Mouse (Mus musculus) limb, embryonic 14.5 days (tissue): ENCODE measurements at regions not wholly inside any gene's neighbourhood (a gene's known extent, or its start where the extent isn't known, plus 50 kb on each side); places are given as distances from the start of the nearest gene placed in this dataset.

Experiments
- ATAC-seq: fragments of 200-750 bp; cut with Nextera tagmentation; 2 replicates; pipeline ENCODE4 v1.8.0; 2017; ENCODE audit warnings: low read depth, moderate number of reproducible peaks, moderate TSS enrichment; ENCODE audit not compliant: low FRiP score
- DNase-seq: peaks from one replicate; pipeline ENCODE4 v3.0.0-alpha.2; 2015; ENCODE audit warnings: low spot score
- H3K27ac ChIP-seq: fragments of 300-500 bp; sonication (generic); replicated peaks from 2 replicates; pipeline ENCODE4 v1.5.1; 2014; ENCODE audit warnings: low read depth, mild to moderate bottlenecking, low read length, moderate library complexity, mixed read lengths
- H3K27me3 ChIP-seq: fragments of 300-500 bp; sonication (generic); 2 replicates; pipeline ENCODE4 v1.6.1; 2014; ENCODE audit warnings: low read length, mixed read lengths; ENCODE audit not compliant: control insufficient read depth, insufficient read depth
- H3K36me3 ChIP-seq: fragments of 300-500 bp; sonication (generic); 2 replicates; pipeline ENCODE4 v1.6.1; 2014; ENCODE audit warnings: mild to moderate bottlenecking, low read length, moderate library complexity, mixed read lengths; ENCODE audit not compliant: control insufficient read depth, insufficient read depth
- H3K4me1 ChIP-seq: fragments of 300-500 bp; sonication (generic); 2 replicates; pipeline ENCODE4 v1.6.1; 2014; ENCODE audit warnings: antibody characterized with exemption, low read length, mixed read lengths; ENCODE audit not compliant: control insufficient read depth, insufficient read depth
- H3K4me2 ChIP-seq: fragments of 300-500 bp; sonication (generic); replicated peaks from 2 replicates; pipeline ENCODE4 v1.6.1; 2014; ENCODE audit warnings: low read depth, mild to moderate bottlenecking, low read length, moderate library complexity; ENCODE audit not compliant: severe bottlenecking
- H3K4me3 ChIP-seq: fragments of 300-500 bp; sonication (generic); replicated peaks from 2 replicates; pipeline ENCODE4 v1.5.1; 2014; ENCODE audit warnings: low read length
- H3K9ac ChIP-seq: fragments of 300-500 bp; sonication (generic); 2 replicates; pipeline ENCODE4 v1.6.1; 2014; ENCODE audit warnings: mild to moderate bottlenecking, low read depth, low read length, moderate library complexity; ENCODE audit not compliant: severe bottlenecking
- H3K9me3 ChIP-seq: fragments of 300-500 bp; sonication (generic); 2 replicates; pipeline ENCODE4 v1.6.1; 2016; ENCODE audit warnings: low read length; ENCODE audit not compliant: control insufficient read depth
- POLR2A ChIP-seq: fragments of 200-500 bp; IDR thresholded peaks from 2 replicates; pipeline ENCODE4 v1.8.0; 2012; ENCODE audit warnings: inconsistent platforms, mild to moderate bottlenecking, moderate library complexity, borderline replicate concordance; ENCODE audit not compliant: insufficient read depth, insufficient read length; ENCODE audit errors: extremely low read depth
- WGBS: fragments of 180-500 bp; shearing (Covaris S2); extraction: QIAGEN DNeasy Blood & Tissue Kit; methylation state at CpG from one replicate; pipeline ENCODE4 v1.1.7; 2014; 5-methylcytosine and 5-hydroxymethylcytosine counted together

- H3K4me1 ChIP-seq = peaks cover 30% of the 10 kb centered on the region
- no peaks in the 10 kb centered on the region for H3K9me3 ChIP-seq
- DNase-seq = no peak
- no peak overlapping the region for H3K4me2 ChIP-seq
- ATAC-seq = no peak
- H3K9ac ChIP-seq = no peak overlapping the region
- H3K27ac ChIP-seq = no peak overlapping the region
- no peak overlapping the region for H3K4me3 ChIP-seq
- H3K36me3 ChIP-seq = no peaks in the 10 kb centered on the region
- TF ChIP-seq POLR2A = no peak
- 69% methylated on average over 10 of the region's 10 CpGs for WGBS
- H3K27me3 ChIP-seq = no peaks in the 10 kb centered on the region
Measured at GRCm38 (mm10) chr3:51086441-51086849, 137.8 kb upstream of the Noct start.

- Histone ChIP-seq H3K4me1 (peaks cover 30% of the 10 kb centered on the region), H3K36me3 (no peaks in the 10 kb centered on the region), H3K4me2 (no peak overlapping the region), H3K4me3 (no peak overlapping the region), H3K9me3 (no peaks in the 10 kb centered on the region), H3K27me3 (no peaks in the 10 kb centered on the region), H3K9ac (no peak overlapping the region), H3K27ac (no peak overlapping the region)
- 88% methylated on average over 4 of the region's 4 CpGs for WGBS
- TF ChIP-seq POLR2A = no peak
- ATAC-seq (no peak), DNase-seq (no peak)
Measured at GRCm38 (mm10) chr3:51087076-51087475, 137.2 kb upstream of the Noct start.

- no peak overlapping the region for H3K4me3 ChIP-seq
- H3K27ac ChIP-seq = 0 out of 2 replicates have a peak overlapping the region, but pooled peaks have one; percentile 22
- H3K4me2 ChIP-seq = no peak overlapping the region
- H3K4me1 ChIP-seq = peaks cover 12% of the 10 kb centered on the region
- 48% methylated on average over 10 of the region's 10 CpGs for WGBS
- TF ChIP-seq POLR2A = no peak
- ATAC-seq (peak; percentile 78), DNase-seq (no peak)
- no peaks in the 10 kb centered on the region for H3K27me3 ChIP-seq
- H3K36me3 ChIP-seq = no peaks in the 10 kb centered on the region
- H3K9me3 ChIP-seq = no peaks in the 10 kb centered on the region
- no peak overlapping the region for H3K9ac ChIP-seq
Measured at GRCm38 (mm10) chr3:51089036-51089669, 135.1 kb upstream of the Noct start.

GRCm38 (mm10) chr3:51091478-51091877 is 132.8 kb upstream of the Noct start:
- H3K27ac ChIP-seq = no peak overlapping the region
- no peak overlapping the region for H3K4me3 ChIP-seq
- no peaks in the 10 kb centered on the region for H3K9me3 ChIP-seq
- H3K4me2 ChIP-seq = no peak overlapping the region
- peaks cover 14% of the 10 kb centered on the region; the same call in 1 of the 2 replicates for H3K4me1 ChIP-seq
- 77% methylated on average over 4 of the region's 4 CpGs for WGBS
- ATAC-seq (no peak), DNase-seq (no peak)
- TF ChIP-seq POLR2A = no peak
- H3K27me3 ChIP-seq = no peaks in the 10 kb centered on the region
- no peaks in the 10 kb centered on the region for H3K36me3 ChIP-seq
- H3K9ac ChIP-seq = no peak overlapping the region

- Histone ChIP-seq H3K36me3 (no peaks in the 10 kb centered on the region), H3K27ac (no peak overlapping the region), H3K9me3 (no peaks in the 10 kb centered on the region), H3K4me3 (no peak overlapping the region), H3K4me2 (no peak overlapping the region), H3K4me1 (peaks cover 16% of the 10 kb centered on the region; the same call in 1 of the 2 replicates), H3K27me3 (no peaks in the 10 kb centered on the region), H3K9ac (no peak overlapping the region)
- TF ChIP-seq POLR2A = no peak
- ATAC-seq (no peak), DNase-seq (no peak)
- 87% methylated on average over 12 of the region's 12 CpGs for WGBS
Measured at GRCm38 (mm10) chr3:51092079-51093028, 131.9 kb upstream of the Noct start.
